In the genomic region with DNA sequence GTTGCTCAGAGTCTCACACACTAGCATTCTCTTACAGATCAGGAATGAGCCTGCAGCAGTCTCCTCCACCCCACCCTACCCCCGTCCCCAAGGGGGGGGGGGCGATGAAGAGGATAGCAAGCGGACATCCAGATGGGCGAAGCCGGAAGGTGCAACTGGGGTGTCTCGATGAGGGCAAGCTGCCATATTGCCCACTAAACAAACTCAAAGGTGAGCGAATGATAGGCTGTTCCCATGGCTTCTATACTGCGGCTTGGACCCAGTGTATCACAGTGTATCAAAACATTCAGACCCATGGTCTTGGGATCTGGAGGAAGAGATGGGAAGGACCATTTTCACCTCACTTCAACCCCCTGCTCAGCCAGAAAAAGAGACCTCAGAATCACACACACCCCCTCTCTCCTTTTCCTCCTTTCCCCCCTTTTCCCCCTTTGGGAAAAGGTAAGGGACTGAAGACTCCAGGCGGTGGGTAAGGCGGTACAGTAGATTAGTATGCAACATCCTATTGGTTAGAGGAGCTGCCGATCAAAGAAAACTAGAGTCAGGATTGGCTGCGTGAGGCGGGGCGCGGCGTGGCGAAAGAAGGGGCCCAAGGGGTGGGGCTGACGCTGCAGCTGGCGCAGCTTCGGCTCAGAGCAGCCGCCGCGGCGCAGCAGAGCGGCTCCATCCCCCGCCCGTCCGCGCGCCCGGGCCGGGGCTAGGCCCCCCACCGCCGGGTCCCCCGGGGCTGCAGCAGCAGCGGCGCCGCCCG, we compare ENCODE assay signal across 8 mouse cellular contexts. TPM values are rescaled to one million over a fixed set of nuclear protein-coding genes. Genes with fewer than 3 reads are reported as not detected.
A peak's percentile ranks its signal among the peaks of the same experiment; 100 is the strongest.
DNase-seq lines count a peak whose midpoint lies in the region; ATAC-seq lines count a peak whose summit lies in the region.

A gene (plus strand): TSS at position 629 of the 751 bp plus-strand sequence.

- DNase-seq in WW6 (ENCODE audit: low read depth, low spot score), result peak; percentile 78
- DNase-seq in gastrocnemius, postnatal 10 days, result peak; percentile 80
- DNase-seq in hindlimb bud, embryonic 11.5 days (ENCODE audit: extremely low spot score, low read depth, low spot score), result peak; percentile 86
- DNase-seq in left cerebral cortex, adult 18-20 months (ENCODE audit: low spot score in 2 of 2), result peak; percentile 94 to 95
- DNase-seq in lung, postnatal 36 days, result peak; percentile 92
- DNase-seq in retina, postnatal 7 days (ENCODE audit: low read depth, low spot score), result peak; percentile 97
- DNase-seq in thymus, postnatal 4 days, result peak; percentile 84

- peak; percentile 88 for ATAC-seq in common myeloid progenitor, adult 5-6 weeks (replicated peaks; ENCODE audit: low read depth, poor library complexity, severe bottlenecking)

RNA-seq across cellular contexts. Expression of the gene that starts here (rescaled TPM):
- not detected in 2 replicates for total RNA-seq in common myeloid progenitor, adult 5-6 weeks (2017)
- under 1 TPM; 0.52 to 0.56 TPM for total RNA-seq in gastrocnemius, postnatal 10 days (2021)
- 100 to 1,000 TPM; 315 to 347 TPM for total RNA-seq in left cerebral cortex, adult 18-20 months (2021)

Comparison
In these comparisons a context has a peak if more than half of its experiments do, and no peak if none do; other contexts are left out.
1. Peak in every context shown above with its lines: DNase-seq and ATAC-seq.
2. RNA of the gene that starts here (total RNA-seq): 315 to 347 TPM in left cerebral cortex, adult 18-20 months; 0.52 to 0.56 TPM in gastrocnemius, postnatal 10 days and not detected in common myeloid progenitor, adult 5-6 weeks; every median in the first group is over 100 times any median in the second.
3. Peak in ATAC-seq in common myeloid progenitor, adult 5-6 weeks; RNA of the gene not detected or under 1 TPM.
4. Peak in DNase-seq in gastrocnemius, postnatal 10 days; RNA of the gene not detected or under 1 TPM.